ENCODE assay signal across 13 mouse cellular contexts in the genomic region with DNA sequence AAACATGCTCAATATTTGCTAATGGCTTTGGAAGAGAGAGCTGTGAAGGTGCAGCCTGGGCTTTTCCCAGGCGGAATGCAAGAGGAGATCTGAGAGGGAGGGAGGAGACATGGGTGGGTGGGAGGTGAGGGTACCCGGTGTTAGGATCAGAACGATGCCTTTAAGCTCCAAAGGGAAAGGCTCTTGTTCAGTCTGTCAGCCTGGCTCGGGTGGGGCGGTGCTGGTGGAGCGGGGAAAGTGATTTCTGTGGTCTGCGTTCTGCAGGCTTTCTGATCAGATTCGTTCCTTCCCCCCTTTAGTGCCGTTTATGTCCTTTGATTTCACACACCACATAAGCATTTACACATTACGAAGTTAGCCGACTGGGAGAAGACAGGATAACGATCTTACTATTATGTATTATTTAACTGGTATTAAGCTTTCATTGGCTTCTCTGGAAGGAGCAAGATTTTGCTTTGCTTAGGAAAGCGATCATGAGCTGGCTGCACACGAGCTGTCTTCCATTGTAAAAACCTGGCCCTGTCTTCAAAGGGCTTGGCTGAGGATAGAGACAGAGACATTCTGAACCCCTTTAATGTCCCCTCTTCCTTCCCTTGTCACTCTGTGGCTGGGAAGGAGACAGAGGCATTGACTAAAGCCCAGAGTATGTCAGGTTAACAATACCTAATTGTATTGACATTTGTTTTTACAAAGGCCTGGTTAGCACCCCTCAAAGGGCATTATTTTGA. TPM values are rescaled to one million over a fixed set of nuclear protein-coding genes. Genes with fewer than 3 reads are reported as not detected.
A peak's percentile ranks its signal among the peaks of the same experiment; 100 is the strongest.
DNase-seq lines count a peak whose midpoint lies in the region; ATAC-seq and TF ChIP-seq lines count a peak whose summit lies in the region.
"Had no signal": no experiment of that assay in that cellular context is flagged by ENCODE, and none has a peak within 500 bp of the region (broad histone marks: within the 10 kb centered on the region; RNA-seq: fewer than 3 reads in every experiment).

No protein-coding gene starts in this region.

- ATAC-seq in lung, embryonic 14.5 days (ENCODE audit: insufficient read depth) = no peak
- peak; percentile 65 for ATAC-seq in forebrain, embryonic 14.5 days
- ATAC-seq in limb, embryonic 13.5 days (ENCODE audit: low FRiP score, low read depth) = no peak
- no peak for ATAC-seq in stomach, embryonic 15.5 days (ENCODE audit: insufficient read depth, low FRiP score, low read depth)
- ATAC-seq in kidney, embryonic 14.5 days (ENCODE audit: low FRiP score, low TSS enrichment) = no peak
- ATAC-seq: activated CD4-positive, CD25-positive, alpha-beta regulatory T cell, adult 4 months had no signal

- no peaks in the 10 kb centered on the region for H3K4me1 ChIP-seq in lung, embryonic 14.5 days (ENCODE audit: insufficient read depth)
- H3K4me1 ChIP-seq in forebrain, embryonic 14.5 days (ENCODE audit: control insufficient read depth, insufficient read depth, low read length) = peaks cover 12% of the 10 kb centered on the region
- H3K4me1 ChIP-seq in limb, embryonic 13.5 days = peaks cover 31% of the 10 kb centered on the region
- H3K4me1 ChIP-seq in stomach, embryonic 15.5 days = no peaks in the 10 kb centered on the region
- H3K4me1 ChIP-seq in kidney, embryonic 14.5 days (ENCODE audit: control insufficient read depth, insufficient read depth, low read length) = no peaks in the 10 kb centered on the region; the same call in 1 of the 2 replicates

- H3K36me3 ChIP-seq in lung, embryonic 14.5 days (ENCODE audit: insufficient read depth) = no peaks in the 10 kb centered on the region
- no peaks in the 10 kb centered on the region for H3K36me3 ChIP-seq in forebrain, embryonic 14.5 days (ENCODE audit: control insufficient read depth, insufficient read depth, low read length)
- H3K36me3 ChIP-seq in limb, embryonic 13.5 days = no peaks in the 10 kb centered on the region
- H3K36me3 ChIP-seq in stomach, embryonic 15.5 days = no peaks in the 10 kb centered on the region
- H3K36me3 ChIP-seq in kidney, embryonic 14.5 days (ENCODE audit: control insufficient read depth, insufficient read depth, low read length) = no peaks in the 10 kb centered on the region

- WGBS in lung, embryonic 14.5 days = 10% methylated on average over 14 of the region's 14 CpGs
- WGBS in forebrain, embryonic 14.5 days = 2% methylated on average over 14 of the region's 14 CpGs
- 6% methylated on average over 14 of the region's 14 CpGs for WGBS in limb, embryonic 13.5 days
- WGBS in stomach, embryonic 15.5 days = 15% methylated on average over 14 of the region's 14 CpGs
- 5% methylated on average over 14 of the region's 14 CpGs for WGBS in kidney, embryonic 14.5 days

- H3K4me3 ChIP-seq in lung, embryonic 14.5 days (ENCODE audit: low read depth, low read length) = no peak overlapping the region
- no peak overlapping the region for H3K4me3 ChIP-seq in forebrain, embryonic 14.5 days (ENCODE audit: low read depth, low read length)
- peak overlapping the region; percentile 16 for H3K4me3 ChIP-seq in limb, embryonic 13.5 days
- H3K4me3 ChIP-seq in stomach, embryonic 15.5 days (replicated peaks) = no peak overlapping the region
- H3K4me3 ChIP-seq in kidney, embryonic 14.5 days (ENCODE audit: low read length) = no peak overlapping the region

- H3K27me3 ChIP-seq in lung, embryonic 14.5 days (ENCODE audit: insufficient read depth, low read length) = no peaks in the 10 kb centered on the region
- H3K27me3 ChIP-seq in forebrain, embryonic 14.5 days (replicated peaks; ENCODE audit: control insufficient read depth, insufficient read depth, low read length) = no peaks in the 10 kb centered on the region
- no peaks in the 10 kb centered on the region for H3K27me3 ChIP-seq in limb, embryonic 13.5 days
- H3K27me3 ChIP-seq in stomach, embryonic 15.5 days (replicated peaks) = no peaks in the 10 kb centered on the region
- H3K27me3 ChIP-seq in kidney, embryonic 14.5 days (ENCODE audit: control insufficient read depth, insufficient read depth, low read length) = no peaks in the 10 kb centered on the region; the same call in 1 of the 2 replicates

- no peak for TF ChIP-seq CTCF in lung, embryonic 14.5 days (IDR thresholded peaks at IDR 0.05; ENCODE audit: low read depth)

- H3K9me3 ChIP-seq in lung, embryonic 14.5 days (ENCODE audit: low read depth, low read length) = no peaks in the 10 kb centered on the region
- H3K9me3 ChIP-seq in forebrain, embryonic 14.5 days (replicated peaks; ENCODE audit: control insufficient read depth, low read length) = no peaks in the 10 kb centered on the region
- no peaks in the 10 kb centered on the region for H3K9me3 ChIP-seq in limb, embryonic 13.5 days
- H3K9me3 ChIP-seq in stomach, embryonic 15.5 days = no peaks in the 10 kb centered on the region
- H3K9me3 ChIP-seq in kidney, embryonic 14.5 days (ENCODE audit: control insufficient read depth, low read length) = no peaks in the 10 kb centered on the region

- no peak overlapping the region for H3K9ac ChIP-seq in lung, embryonic 14.5 days
- H3K9ac ChIP-seq in forebrain, embryonic 14.5 days (ENCODE audit: low read length) = peak overlapping the region; percentile 48
- H3K9ac ChIP-seq in limb, embryonic 13.5 days = no peak overlapping the region; the same call in 1 of the 2 replicates
- no peak overlapping the region for H3K9ac ChIP-seq in stomach, embryonic 15.5 days
- H3K9ac ChIP-seq in kidney, embryonic 14.5 days (ENCODE audit: low read depth, low read length) = no peak overlapping the region

- DNase-seq in lung, embryonic 14.5 days = no peak
- no peak for DNase-seq in lung, postnatal 10 days
- DNase-seq in forebrain, embryonic 14.5 days (ENCODE audit: low spot score) = peak; percentile 58
- no peak for DNase-seq in cerebellum, postnatal 4 days (ENCODE audit: low spot score in 2 of 2)
- no peak for DNase-seq in left cerebral cortex, adult 8-10 months (ENCODE audit: low spot score in 2 of 2)
- DNase-seq: cerebellum, adult 8-10 months; gastrocnemius, postnatal 36 days; kidney, adult 9 months; thymus, postnatal 36 days had no signal

- no peak overlapping the region for H3K27ac ChIP-seq in lung, embryonic 14.5 days (ENCODE audit: low read depth)
- H3K27ac ChIP-seq in forebrain, embryonic 14.5 days (ENCODE audit: low read depth, low read length) = peak overlapping the region; percentile 36; the same call in 1 of the 2 replicates
- no peak overlapping the region for H3K27ac ChIP-seq in limb, embryonic 13.5 days
- peak overlapping the region; percentile 55; the same call in 1 of the 2 replicates for H3K27ac ChIP-seq in stomach, embryonic 15.5 days
- no peak overlapping the region for H3K27ac ChIP-seq in kidney, embryonic 14.5 days (ENCODE audit: low read depth, low read length)

- H3K4me2 ChIP-seq in lung, embryonic 14.5 days = peak overlapping the region; percentile 40
- H3K4me2 ChIP-seq in forebrain, embryonic 14.5 days (ENCODE audit: low read length) = peak overlapping the region; percentile 41
- peak overlapping the region; percentile 52 for H3K4me2 ChIP-seq in limb, embryonic 13.5 days (replicated peaks)
- peak overlapping the region; percentile 37 for H3K4me2 ChIP-seq in stomach, embryonic 15.5 days
- no peak overlapping the region for H3K4me2 ChIP-seq in kidney, embryonic 14.5 days (replicated peaks; ENCODE audit: low read depth, low read length)

RNA-seq across cellular contexts. Expression of gene Ldlrad3, which starts 19.7 kb away (rescaled TPM):
- polyA plus RNA-seq in lung, embryonic 14.5 days (2014; fragmentation: Nextera tagmentation; extraction: Ambion mirVana) = 58.3 and 60.4 TPM in 2 replicates
- polyA plus RNA-seq in forebrain, embryonic 14.5 days (2014; fragmentation: Nextera tagmentation; extraction: Ambion mirVana) = 18.1 and 21.1 TPM in 2 replicates
- 63.6 and 71.9 TPM in 2 replicates for polyA plus RNA-seq in limb, embryonic 13.5 days (2015; fragmentation: Nextera tagmentation; extraction: Ambion mirVana)
- polyA plus RNA-seq in stomach, embryonic 15.5 days (2015; fragmentation: Nextera tagmentation; extraction: Ambion mirVana) = 39.1 and 44.8 TPM in 2 replicates
- 10 to 100 TPM; 11.3 to 12.5 (median 12.0) TPM for total RNA-seq in left cerebral cortex, adult 8-10 months (2022)
- 19.0 and 39.2 TPM in 2 replicates for polyA plus RNA-seq in kidney, embryonic 14.5 days (2014; fragmentation: Nextera tagmentation; extraction: Ambion mirVana)

Comparison
In these comparisons a context has a peak if more than half of its experiments do, and no peak if none do; other contexts are left out.
1. H3K27ac ChIP-seq: peak in forebrain, embryonic 14.5 days (single experiment) and stomach, embryonic 15.5 days (single experiment); none in lung, embryonic 14.5 days (single experiment), limb, embryonic 13.5 days (single experiment) and kidney, embryonic 14.5 days (single experiment).